Mouse (Mus musculus) NIH3T3 (cell line): ENCODE results near the gene Olfr1157.

Experiments
- DNase-seq: peaks from one replicate; pipeline ENCODE4 v3.0.0-alpha.2; 2012; ENCODE audit warnings: low read depth

Gene Olfr1157

GRCm38 (mm10) chr2:87968199-87968598, at the start of gene Olfr1157:
Olfr1157 (minus strand) TSS chr2:87968299.
- DNase-seq = no peak

GRCm38 (mm10) chr2:88007515-88008318, 39.6 kb upstream of the Olfr1157 start, which contains the start of gene Olfr1160:
Olfr1160 (minus strand) TSS chr2:88008268.
- no peak for DNase-seq

- DNase-seq = no peak
Measured at GRCm38 (mm10) chr2:87989813-87990212, 21.7 kb upstream of the Olfr1157 start, which contains the start of gene Olfr1158. Olfr1158 (plus strand) TSS chr2:87990113.

GRCm38 (mm10) chr2:87974563-87974962, 6.5 kb upstream of the Olfr1157 start, which contains the start of gene Olfr74:
Olfr74 (minus strand) TSS chr2:87974663.
- DNase-seq = no peak

GRCm38 (mm10) chr2:87953000-87953399, 15.1 kb downstream of the Olfr1157 start, which contains the start of gene Olfr1156:
Olfr1156 (minus strand) TSS chr2:87953100.
- DNase-seq = no peak

- DNase-seq = no peak
Measured at GRCm38 (mm10) chr2:87945037-87945436, 23.1 kb downstream of the Olfr1157 start, which contains the start of gene Olfr1155. Olfr1155 (minus strand) TSS chr2:87945137.
